Comparison of ENCODE assay signal across 17 mouse cellular contexts in genomic region chr1:178326357-178326756, GRCm38 (mm10).
"Had no signal": no experiment of that assay in that cellular context is flagged by ENCODE, and none has a peak within 500 bp of the region (broad histone marks: within the 10 kb centered on the region; RNA-seq: fewer than 3 reads in every experiment).

No protein-coding gene starts in this region.

- H3K27me3 ChIP-seq: lung, embryonic 15.5 days; megakaryocyte, embryonic 14.5 days; midbrain, embryonic 12.5 days; midbrain, embryonic 15.5 days; neural tube, embryonic 12.5 days; stomach, embryonic 15.5 days had no signal

- ATAC-seq: liver, postnatal 0 days; lung, postnatal 0 days; midbrain, embryonic 15.5 days had no signal

- H3K9me3 ChIP-seq: lung, embryonic 15.5 days; megakaryocyte, embryonic 14.5 days; midbrain, embryonic 12.5 days; midbrain, embryonic 15.5 days; neural tube, embryonic 12.5 days; stomach, embryonic 15.5 days had no signal

- H3K4me3 ChIP-seq: lung, embryonic 15.5 days; megakaryocyte, embryonic 14.5 days; midbrain, embryonic 12.5 days; midbrain, embryonic 15.5 days; neural tube, embryonic 12.5 days; stomach, embryonic 15.5 days had no signal

- H3K4me2 ChIP-seq: lung, embryonic 15.5 days; midbrain, embryonic 12.5 days; midbrain, embryonic 15.5 days; neural tube, embryonic 12.5 days; stomach, embryonic 15.5 days had no signal

- H3K4me1 ChIP-seq: stomach, embryonic 15.5 days had no signal

- DNase-seq: liver, postnatal 0 days; lung, adult 2 months; lung, postnatal 14 days; lung, postnatal 36 days; right cerebral cortex, postnatal 14 days; thymus, adult 2 months; thymus, postnatal 25 days; thymus, postnatal 4 days had no signal

- H3K27ac ChIP-seq: lung, embryonic 15.5 days; macrophage; midbrain, embryonic 12.5 days; midbrain, embryonic 15.5 days; neural tube, embryonic 12.5 days; stomach, embryonic 15.5 days; stomach, postnatal 0 days had no signal

- H3K9ac ChIP-seq: liver, postnatal 0 days; lung, embryonic 15.5 days; midbrain, embryonic 12.5 days; midbrain, embryonic 15.5 days; neural tube, embryonic 12.5 days; stomach, embryonic 15.5 days had no signal
